Mouse (Mus musculus) fat pad, adult 2 months (tissue): ENCODE data around the gene Dgki.

Experiments
- DNase-seq: peaks from one replicate; pipeline ENCODE4 v3.0.0-alpha.2; 2011; ENCODE audit warnings: low read depth, low spot score; ENCODE audit errors: extremely low read depth

Gene Dgki

GRCm38 (mm10) chr6:37069836-37070600, 230.0 kb downstream of the Dgki start:
- no peak for DNase-seq

DNA sequence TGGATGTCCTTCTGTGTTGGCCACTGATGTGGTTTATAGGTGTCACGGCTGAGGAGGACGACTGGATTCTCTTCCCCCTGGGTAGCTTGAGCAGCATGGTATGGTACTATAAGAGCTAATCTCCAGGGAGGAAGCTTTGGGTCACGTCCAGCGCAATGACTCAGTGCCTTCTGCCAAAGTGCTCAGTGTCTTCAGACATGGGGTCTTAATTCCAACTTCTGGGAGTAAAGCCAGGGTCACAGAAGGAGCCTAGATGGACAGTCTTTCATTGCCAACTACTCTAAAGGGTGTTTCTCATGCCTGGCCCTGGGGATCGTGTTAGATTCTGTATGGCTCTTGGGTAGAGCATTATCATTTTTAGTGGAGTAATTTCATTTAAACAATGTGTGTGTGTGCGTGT, 231.2 kb downstream of the Dgki start:
- no peak for DNase-seq

GRCm38 (mm10) chr6:37067357-37067756, 232.6 kb downstream of the Dgki start:
- DNase-seq, result no peak

DNA sequence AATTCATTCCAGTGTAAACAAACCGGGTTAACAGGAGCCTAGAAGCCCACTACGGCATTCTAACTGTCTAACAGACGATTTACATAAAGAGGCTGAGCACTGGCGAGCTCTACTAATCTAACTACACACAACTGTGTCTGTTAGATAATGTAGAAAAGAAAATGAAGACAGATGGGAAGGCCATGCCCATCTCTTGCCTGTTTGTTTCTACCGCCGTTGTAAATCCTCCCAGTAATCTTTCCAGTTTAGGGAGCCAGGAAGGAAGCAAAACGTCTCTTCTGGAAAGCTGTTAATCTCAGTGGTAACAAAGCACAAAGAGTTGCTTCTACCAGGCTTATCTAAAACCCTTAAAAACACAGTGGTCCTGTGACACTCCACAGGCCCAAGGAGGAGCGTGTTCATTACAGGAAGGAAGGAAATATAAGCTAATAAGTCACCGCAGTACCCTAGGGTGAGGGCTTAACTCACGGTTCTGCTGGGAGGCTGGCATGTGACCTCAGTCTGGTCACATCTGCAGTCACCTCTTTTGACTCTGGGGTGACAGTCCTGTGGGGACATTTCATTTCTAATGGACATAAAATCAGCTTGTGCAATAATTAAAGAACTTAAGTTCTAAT, 235.7 kb downstream of the Dgki start:
- no peak for DNase-seq

GRCm38 (mm10) chr6:37063266-37063665, 236.7 kb downstream of the Dgki start:
- no peak for DNase-seq

- no peak for DNase-seq
Observed at GRCm38 (mm10) chr6:37060114-37060513, 239.9 kb downstream of the Dgki start.

DNA sequence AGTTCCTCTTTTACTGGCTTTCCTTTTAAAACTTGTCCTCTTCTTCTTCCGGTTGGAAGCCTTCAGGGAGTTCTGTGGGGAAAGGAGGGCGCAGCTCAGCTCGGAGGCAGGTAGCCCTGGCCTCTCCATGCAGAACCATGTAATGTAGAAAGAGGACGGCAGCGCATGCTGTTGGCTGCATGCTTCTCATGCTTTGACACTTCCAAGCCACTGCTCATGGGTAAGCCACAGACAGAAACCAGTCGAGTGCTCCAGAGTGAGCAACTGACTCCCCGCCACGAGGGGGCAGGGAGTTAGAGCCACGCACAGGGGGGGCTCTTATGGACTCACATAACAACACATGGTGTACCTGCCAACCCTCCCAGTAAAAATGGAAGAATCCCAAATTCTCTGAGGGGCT, 242.0 kb downstream of the Dgki start:
- DNase-seq, result no peak

DNA sequence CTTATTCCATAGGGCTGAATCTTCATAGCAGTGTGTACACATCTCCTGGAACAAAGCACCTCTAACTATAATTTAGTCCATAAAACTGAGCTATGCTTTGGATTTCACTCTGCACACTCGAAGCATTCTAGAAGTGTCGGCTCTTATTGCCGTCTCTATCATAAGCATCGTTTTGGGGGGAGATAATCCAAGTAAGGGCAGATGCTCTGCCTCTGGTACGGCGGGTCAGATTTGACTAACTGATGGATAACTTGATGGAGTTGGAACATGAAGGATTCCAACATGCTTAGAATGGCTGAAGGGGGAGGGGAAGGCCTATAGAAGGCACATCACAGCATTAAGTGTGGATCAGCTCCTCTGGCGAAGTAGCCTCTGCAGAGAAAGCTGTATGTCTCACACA, 242.4 kb downstream of the Dgki start:
- DNase-seq, result no peak

DNA sequence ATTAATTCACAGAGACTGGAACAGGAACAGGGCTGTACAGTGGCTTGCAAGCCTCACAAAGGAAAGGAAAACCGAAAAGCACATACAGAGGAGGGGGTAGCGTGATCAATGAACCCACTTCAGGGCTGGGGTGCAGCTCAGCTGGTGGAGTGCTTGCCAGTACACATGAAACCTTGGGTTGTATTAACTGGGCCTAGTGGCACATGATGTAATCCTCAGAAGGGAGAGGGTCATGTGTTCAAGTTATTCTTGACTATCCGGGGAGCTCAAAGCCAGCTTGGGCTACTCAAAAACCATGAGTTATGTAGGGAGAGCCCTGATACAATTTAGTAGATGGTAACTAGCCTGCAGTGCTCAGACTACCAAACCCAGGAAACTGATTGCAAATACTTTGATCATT, 244.3 kb downstream of the Dgki start:
- no peak for DNase-seq

- no peak for DNase-seq
Observed at GRCm38 (mm10) chr6:37055128-37055527, 244.9 kb downstream of the Dgki start.

- no peak for DNase-seq
Observed at GRCm38 (mm10) chr6:37054435-37055020, 245.5 kb downstream of the Dgki start.

DNA sequence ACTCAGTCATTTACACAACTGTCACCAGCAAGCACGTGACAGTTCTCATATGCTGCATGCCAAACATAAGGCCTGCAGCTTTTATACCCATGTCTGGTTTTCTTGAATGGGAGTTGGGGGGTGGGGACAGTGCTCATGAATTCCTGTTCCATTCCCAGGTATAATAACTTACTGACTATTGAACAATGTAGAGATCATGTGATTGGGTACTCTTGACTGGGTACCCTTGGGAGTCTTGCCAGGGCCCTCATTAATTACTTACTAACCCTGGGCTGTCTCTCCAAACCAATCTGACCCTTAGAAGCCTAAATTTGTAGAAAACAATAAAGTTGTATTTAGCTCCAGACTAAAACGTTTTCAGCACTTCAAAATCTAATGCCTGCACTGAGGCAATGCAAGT, 246.6 kb downstream of the Dgki start:
- no peak for DNase-seq

DNA sequence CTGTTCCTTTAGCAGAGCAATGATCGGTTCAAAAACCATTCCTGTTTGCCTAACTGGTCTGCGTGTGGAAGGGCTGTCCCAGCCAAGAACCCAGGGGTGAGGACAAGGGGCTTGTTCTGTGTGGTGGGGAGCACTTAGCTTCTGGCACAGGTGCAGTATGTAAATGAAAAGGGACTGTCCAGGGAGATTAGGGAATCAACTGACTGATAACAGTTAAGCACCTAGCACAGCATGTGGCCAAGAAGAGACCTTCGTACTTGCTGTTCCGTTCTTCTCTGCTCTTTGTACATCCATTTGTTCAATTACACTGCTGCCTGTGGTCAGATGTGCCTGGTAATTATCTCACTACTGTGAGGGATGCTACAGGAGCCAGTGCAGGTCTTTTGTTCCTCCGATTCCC, 248.3 kb downstream of the Dgki start:
- no peak for DNase-seq

DNA sequence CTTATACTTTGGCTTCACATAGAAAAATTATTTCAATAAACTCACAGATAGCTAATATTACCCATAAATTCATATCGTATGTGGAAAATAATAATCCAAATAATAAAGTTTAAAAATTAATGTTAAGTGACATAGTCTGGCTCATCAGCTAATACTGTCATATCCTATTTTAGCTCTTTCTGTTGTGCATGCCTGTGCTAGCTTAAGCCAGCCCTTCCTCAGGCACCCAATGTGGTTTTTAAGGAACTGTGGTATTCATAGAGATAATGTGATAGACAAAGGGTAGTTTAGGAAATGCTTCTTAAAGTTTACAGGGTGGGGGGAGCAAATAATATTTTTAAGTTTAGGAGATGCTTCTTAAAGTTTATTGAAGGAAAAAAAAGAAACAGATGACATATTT, 248.8 kb downstream of the Dgki start:
- DNase-seq, result no peak

- no peak for DNase-seq
Observed at GRCm38 (mm10) chr6:37047611-37048129, 252.3 kb downstream of the Dgki start.

GRCm38 (mm10) chr6:37046152-37046788, 253.7 kb downstream of the Dgki start:
- DNase-seq, result no peak

DNA sequence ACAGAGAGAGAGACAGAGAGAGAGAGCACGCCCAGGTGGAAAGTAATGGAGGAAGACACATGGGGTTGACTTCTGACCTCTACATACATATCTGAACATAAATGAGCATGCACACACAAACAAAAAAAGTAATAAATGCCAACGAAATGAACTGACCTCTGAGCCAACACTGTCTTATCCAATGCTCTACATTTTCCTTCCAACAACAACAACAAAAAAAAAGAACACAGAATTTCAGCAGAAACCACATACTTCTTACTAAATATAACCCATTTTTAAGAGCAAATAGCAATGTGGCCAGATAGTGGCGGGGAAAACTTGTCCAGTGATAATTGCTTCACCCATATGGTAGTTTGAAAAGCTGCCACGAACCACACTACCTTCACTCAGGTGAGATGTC, 255.2 kb downstream of the Dgki start:
- DNase-seq, result no peak

GRCm38 (mm10) chr6:37038444-37038843, 261.5 kb downstream of the Dgki start:
- DNase-seq, result no peak

- DNase-seq, result no peak
Observed at GRCm38 (mm10) chr6:37037115-37037908, 262.7 kb downstream of the Dgki start.

- no peak for DNase-seq
Observed at GRCm38 (mm10) chr6:37035681-37036080, 264.3 kb downstream of the Dgki start.

DNA sequence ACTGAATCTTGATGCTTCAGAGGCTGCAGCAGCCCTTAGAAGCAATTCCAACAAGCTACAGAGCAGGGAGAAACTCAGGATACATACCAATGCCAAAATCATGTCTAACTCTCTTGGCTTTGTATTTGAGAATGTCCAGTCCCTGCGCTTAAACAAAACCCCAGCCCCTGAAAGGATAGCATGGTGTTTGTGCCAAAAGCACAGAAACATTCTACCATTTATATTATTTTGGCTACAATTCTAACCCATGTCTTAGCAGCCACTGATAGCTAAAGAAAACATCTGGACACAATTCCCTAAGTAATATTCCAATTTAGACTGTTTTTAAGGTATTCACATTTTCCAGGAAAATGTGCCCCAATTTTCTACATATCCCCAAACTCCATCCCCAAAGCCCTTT, 269.0 kb downstream of the Dgki start:
- DNase-seq, result no peak
